Mouse (Mus musculus) heart, postnatal 14 days (tissue): ENCODE results near the gene Ptges2. TPM values are rescaled to one million over a fixed set of nuclear protein-coding genes. Genes with fewer than 3 reads are reported as not detected.

Experiments used
- DNase-seq, 2 experiments: peaks; one replicate each; pipeline ENCODE4 v3.0.0; 2021 to 2022
- intact Hi-C: fragments of 180-260 bp; cut with DNase I; formaldehyde crosslinking; loops from one replicate; pipeline ENCODE4 v1.15.1; 2025
- total RNA-seq, 2 experiments: library from RNA; stranded (reverse); gene quantifications; 2 replicates each; pipeline ENCODE4 v1.2.3; 2021

Ptges2 gene
- total RNA-seq, 2 experiments from 2014 or later: 65.0 to 75.7 TPM

DNA sequence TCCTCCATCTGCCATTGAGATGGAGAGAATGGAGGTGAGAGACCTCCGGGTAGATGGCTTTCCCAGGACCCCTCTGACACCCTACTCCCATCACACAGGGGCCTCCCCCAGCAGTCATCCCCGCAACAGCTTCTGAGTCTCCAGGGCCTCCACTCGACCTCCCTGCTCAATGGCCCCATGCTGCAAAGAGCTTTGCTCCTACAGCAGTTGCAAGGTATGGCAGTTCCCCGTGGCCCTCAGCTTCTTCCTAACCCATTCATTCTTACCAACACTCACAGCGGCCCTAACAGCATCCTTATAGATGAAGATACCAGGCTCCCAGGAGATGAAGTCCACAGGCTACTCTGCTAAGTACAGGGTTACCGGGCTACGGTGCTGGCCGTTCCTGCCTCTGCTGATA is 31.6 kb upstream of the Ptges2 start:
- intact Hi-C loops: no loop called here
- no peak for DNase-seq

DNA sequence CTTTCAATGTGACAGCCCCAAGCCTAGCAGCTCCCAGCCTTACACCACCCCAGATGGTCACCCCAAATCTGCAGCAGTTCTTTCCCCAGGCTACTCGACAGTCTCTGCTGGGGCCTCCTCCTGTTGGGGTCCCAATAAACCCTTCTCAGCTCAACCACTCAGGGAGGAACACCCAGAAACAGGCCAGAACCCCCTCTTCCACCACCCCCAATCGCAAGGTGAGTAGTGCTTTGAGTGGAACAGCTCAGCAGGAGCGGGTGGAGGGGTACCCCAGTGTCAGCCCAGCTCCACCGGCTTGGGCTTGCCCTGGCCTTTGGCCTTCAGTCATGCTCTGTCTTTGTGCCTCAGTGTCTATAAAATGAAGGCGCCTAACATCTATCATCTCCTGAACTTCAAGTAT is 28.4 kb upstream of the Ptges2 start:
- intact Hi-C loops: no loop called here
- no peak for DNase-seq

DNA sequence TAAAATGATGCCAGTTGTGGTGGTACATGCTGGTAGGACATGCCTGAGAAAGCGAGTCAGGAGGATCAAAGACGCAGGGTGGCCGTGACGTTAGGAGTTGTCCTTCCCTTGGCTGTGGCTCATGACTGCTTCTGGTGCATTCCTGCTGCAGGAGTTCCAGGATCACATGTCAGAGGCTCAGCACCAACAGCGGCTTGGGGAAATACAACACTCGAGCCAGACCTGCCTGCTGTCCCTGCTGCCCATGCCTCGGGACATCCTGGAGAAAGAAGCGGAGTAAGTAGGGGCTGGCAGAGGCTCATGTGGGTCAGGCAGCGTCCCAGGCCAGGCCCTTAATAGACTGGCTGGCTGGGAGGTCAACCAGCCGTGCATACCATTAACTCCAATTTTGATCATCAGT is 21.5 kb upstream of the Ptges2 start:
- DNase-seq: no peak

DNA sequence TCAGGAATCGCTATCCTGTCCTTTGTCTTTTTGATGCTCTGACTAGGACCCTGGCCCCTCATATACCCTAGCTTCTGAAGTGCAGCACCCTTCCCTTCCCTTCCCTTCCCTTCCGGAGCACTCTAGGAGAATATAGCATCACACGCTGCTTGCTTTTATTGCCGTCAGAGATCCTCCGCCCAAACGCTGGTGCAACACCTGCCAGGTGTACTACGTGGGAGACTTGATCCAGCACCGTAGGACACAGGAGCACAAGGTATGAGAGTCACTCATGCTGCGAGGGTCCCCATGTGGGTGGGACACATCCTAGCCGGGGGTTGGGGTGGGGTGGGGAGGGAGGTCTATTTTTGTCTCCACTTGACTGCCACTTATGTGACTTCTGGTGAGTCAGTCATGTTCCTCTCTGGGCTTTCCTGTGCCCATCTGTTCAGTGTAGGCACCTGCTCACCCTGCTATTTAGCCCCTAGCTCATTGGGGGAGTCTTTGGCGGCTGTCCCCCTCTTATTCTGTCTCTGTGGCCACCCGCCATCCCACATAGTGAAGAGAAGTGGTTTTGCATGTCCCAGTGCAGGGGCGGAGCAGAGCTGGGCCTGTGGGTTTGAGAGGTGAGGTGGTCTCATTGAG is 20.3 kb upstream of the Ptges2 start:
- intact Hi-C loops: no loop called here
- DNase-seq: no peak

More for the DNA sequence above, 21.5 kb upstream of the Ptges2 start:
- intact Hi-C loops: no loop called here

GRCm38 (mm10) chr2:32376963-32377362 is 18.7 kb upstream of the Ptges2 start:
- intact Hi-C loops: no loop called here
- DNase-seq: no peak

DNA sequence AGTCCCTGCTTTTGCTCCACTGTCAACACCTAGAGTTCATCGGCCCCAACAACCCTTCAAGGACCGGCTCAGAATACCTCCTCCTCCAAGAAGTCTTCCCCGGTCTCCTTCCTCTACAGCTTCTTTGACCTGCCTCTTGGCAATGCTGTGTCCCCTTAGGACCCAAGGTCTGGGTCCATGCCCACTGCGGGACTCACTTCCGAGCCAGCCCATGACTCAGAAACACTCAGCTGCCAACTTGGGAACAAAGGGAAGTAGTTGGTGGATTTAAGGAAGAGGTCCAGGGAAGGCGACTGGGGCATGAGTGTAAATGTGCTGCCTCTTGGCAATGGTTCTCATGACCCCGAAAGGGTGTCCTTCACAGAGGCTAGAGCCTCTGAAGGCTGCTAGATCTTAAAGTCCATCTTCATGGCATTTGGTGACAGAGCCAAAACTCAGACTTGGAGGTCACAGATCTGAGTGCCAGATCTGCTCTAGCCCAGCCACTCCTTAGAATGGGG is 15.6 kb upstream of the Ptges2 start:
- DNase-seq: peak in 1 of 2 experiments; percentile 21
- intact Hi-C loops: no loop called here

- no peak for DNase-seq
- intact Hi-C loops: no loop called here
These were observed 14.4 kb upstream of the Ptges2 start for GRCm38 (mm10) chr2:32381141-32381774.

DNA sequence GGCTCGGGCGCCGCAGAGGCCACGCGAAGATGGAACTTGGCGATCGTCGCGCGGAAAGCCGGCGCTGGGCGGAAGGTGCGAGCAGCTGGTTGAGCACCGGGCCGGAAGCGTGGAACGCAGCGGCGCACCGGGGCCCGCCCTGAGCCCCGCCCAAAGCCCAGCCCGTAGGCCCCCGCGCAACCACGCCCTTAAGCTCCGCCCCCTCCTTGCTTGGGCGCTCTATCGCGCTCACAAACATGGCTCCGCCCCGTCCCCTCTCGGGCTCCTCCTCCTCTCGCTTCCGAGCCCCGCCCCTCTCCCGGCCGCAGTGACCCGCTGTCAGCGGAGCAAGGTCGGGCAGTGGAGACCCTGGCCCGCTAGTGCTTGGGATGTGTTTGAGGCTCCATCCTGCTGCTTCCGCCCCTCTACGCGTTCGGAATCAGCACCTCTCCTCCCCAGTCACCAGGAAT is 13.9 kb upstream of the Ptges2 start, which contains the start of gene 1110008P14Rik:
1110008P14Rik (minus strand) TSS at position 164 of the 449 bp plus-strand sequence.
- peak; percentile 94 to 97 for DNase-seq
- intact Hi-C loops: no loop called here

GRCm38 (mm10) chr2:32382689-32383088 is 13.0 kb upstream of the Ptges2 start:
- intact Hi-C loops: no loop called here

GRCm38 (mm10) chr2:32387706-32388490 is 7.8 kb upstream of the Ptges2 start, which contains the start of gene Lcn2:
Gene Lcn2 (minus strand): TSS chr2:32388252.
- intact Hi-C loops: no loop called here
- no peak for DNase-seq

More at GRCm38 (mm10) chr2:32382689-32383088, 13.0 kb upstream of the Ptges2 start:
- no peak for DNase-seq

GRCm38 (mm10) chr2:32389157-32389556 is 6.5 kb upstream of the Ptges2 start:
- intact Hi-C loops: no loop called here
- no peak for DNase-seq

DNA sequence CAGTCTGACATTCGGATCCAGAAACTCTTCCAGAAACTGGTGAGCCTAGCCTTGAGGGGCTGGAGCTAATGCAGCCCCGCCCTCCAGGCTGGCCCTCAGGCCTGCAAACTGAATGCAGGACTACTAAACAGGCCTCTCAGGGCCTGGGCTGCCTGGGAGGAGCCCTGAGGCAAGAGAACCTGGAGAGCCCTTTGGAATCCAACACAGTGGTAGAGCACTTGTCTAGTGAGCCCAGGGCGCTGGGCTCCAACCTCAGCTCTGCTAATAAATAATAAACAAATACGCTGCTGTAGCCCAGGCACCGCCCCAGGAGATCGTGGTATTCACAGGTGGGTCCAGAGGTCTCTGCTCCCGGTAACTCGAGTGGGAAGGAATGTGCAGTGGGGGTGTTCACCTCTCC is 4.8 kb upstream of the Ptges2 start:
- DNase-seq: no peak
- intact Hi-C loops: loop anchor here (5.0 kb wide), 1 partner anchor 84 kb away; no protein-coding TSS in a partner anchor

GRCm38 (mm10) chr2:32392063-32392462 is 3.6 kb upstream of the Ptges2 start:
- intact Hi-C loops: loop anchor here (5.0 kb wide), 1 partner anchor 85 kb away; no protein-coding TSS in a partner anchor
- DNase-seq: peak in 1 of 2 experiments; percentile 18

GRCm38 (mm10) chr2:32394973-32395372 is 723 bp upstream of the Ptges2 start:
- DNase-seq: peak; percentile 36 to 44
- intact Hi-C loops: loop anchor here (2.0 to 5.0 kb wide), 2 partner anchors 42 to 88 kb away; partner anchors contain the start of genes Ciz1 and Dnm1

DNA sequence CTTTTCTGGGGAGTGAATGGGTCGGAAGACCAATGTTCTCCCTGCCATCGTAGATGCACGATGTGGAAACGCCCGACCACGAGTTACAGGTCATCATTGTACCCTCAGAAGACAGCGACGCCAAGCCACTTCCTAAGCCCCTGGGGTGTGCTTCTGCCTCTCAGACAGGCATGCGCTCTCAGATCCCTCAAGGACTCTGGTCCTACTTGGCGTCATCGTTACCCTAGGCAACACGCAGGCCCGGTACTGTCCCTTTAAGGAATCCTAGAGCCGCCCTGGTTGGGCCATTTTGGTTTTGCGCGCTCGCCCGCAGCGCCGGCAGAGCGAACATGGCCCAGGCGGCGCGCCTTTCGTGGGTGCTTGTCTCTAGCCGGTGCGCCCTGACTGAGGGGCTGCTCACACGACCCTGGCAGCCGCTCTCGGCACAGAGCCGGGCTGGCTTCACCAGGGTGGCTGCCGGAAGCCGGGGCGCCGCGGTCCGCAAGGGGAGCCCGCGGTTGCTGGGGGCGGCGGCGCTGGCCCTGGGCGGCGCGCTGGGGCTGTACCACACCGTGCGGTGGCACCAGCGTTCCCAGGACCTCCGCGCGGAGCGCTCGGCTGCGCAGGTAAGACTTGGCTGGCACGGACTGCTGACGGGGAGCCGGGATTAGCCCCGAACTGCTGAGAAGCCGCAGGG is 388 bp downstream of the Ptges2 start:
- DNase-seq: peak; percentile 87 to 90
- intact Hi-C loops: loop anchor here (2.0 kb wide), 1 partner anchor 43 kb away; the partner anchor contains the start of genes Ciz1 and Dnm1

DNA sequence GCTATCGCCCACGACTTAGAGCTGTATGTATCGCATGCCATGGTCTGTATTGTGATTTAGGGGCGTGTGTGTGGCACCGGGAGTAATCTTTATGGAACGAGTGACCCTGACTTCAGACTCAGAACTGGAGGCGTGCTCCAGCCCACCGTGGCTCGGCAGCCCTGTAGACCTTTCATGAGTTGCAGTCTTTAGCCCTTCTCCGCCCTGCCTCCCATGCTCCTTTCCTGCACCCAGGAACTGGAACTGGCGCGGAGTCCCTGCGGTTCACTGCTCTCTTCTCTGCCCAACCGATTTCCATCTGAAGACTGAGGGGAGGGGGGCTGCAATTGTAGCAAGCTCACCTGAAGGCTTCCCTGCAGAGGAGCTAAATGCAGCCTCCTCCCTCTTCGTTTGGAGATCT is 999 bp downstream of the Ptges2 start:
- DNase-seq: no peak
- intact Hi-C loops: no loop called here

DNA sequence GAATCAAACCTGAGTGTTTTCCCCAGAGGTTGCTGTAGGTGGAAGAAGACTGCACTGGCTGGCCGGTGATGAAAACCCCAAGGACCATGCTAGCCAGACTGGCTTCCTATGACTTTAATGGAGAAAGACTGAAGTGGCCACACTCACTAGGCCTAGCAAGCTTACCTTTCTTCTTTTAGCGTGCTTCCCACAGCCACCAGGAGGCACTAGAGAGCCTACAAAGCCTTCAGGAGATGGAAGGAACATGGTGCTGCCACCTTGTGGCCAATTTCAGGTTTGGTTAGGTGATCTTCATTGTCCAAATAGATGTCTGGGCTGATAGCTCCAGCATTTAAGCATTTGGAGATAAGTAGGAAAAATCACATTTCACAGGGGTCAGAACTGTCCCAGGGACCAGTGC is 9.0 kb downstream of the Ptges2 start:
- intact Hi-C loops: loop anchor here (1.0 to 2.0 kb wide), 2 partner anchors 83 to 164 kb away; no protein-coding TSS in a partner anchor
- DNase-seq: peak; percentile 93 to 97

DNA sequence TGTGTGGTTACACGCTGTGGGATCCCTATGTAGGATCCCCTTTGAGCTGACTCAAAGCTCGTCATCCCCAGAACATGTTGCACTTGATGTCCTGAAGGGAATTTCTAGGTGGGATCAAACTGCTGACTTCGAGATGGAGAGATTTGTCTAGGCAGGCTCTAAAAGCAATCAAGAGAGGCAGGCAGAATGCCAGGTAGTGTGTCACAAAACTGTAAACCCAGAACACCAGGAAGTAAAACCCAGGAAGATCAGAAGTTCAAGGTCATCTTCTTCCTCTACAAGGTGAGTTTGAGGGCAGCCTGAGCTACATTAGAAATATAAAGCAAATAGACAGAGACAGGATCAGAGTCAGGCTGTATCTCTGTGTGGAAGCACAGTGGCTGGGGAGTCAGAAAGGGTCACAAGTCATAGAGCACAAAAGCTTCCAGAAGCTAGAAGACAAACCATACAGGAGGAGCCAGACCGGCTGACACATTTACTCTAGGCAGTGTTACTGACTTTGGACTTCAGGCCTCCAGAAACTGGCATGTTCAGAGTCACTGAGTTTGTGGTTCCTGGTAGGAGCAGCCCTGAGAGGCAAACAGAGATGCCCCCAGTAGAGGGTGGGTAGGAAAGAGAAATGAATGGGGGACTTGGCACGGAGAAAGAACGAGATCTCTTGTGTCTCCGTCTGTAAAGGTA is 11.6 kb downstream of the Ptges2 start:
- no peak for DNase-seq
- intact Hi-C loops: no loop called here
